Mouse (Mus musculus) myocyte (in vitro differentiated cells): Measurements from ENCODE around the gene Trim27.

Source experiments
- E2F4 ChIP-seq: IDR thresholded peaks from one replicate; pipeline ENCODE4 v1.6.1; 2011; ENCODE audit warnings: mild to moderate bottlenecking, control low read depth, moderate library complexity; ENCODE audit not compliant: insufficient read depth
- MAX ChIP-seq: IDR thresholded peaks from one replicate; pipeline ENCODE4 v1.6.1; 2011; ENCODE audit warnings: low read depth, mild to moderate bottlenecking, control low read depth
- MYOD1 ChIP-seq, 3 experiments: IDR thresholded peaks; one replicate each; pipeline ENCODE4 v1.6.1; 2011; ENCODE audit warnings: control low read depth in 2 of 3, low read depth in 2 of 3, mild to moderate bottlenecking in 2 of 3, moderate library complexity in 1 of 3; ENCODE audit not compliant: insufficient read length in 2 of 3, control insufficient read depth in 1 of 3
- MYOG ChIP-seq, 3 experiments: IDR thresholded peaks; one replicate each; pipeline ENCODE4 v1.6.1; 2011; ENCODE audit warnings: control low read depth in 2 of 3, low read depth in 2 of 3, mild to moderate bottlenecking in 2 of 3; ENCODE audit not compliant: insufficient read length in 2 of 3, control insufficient read depth in 1 of 3, insufficient read depth in 1 of 3
- POLR2A ChIP-seq: IDR thresholded peaks from one replicate; pipeline ENCODE4 v1.6.1; 2011; ENCODE audit warnings: low read depth, mild to moderate bottlenecking, control low read depth, moderate library complexity; ENCODE audit not compliant: insufficient read length
- REST ChIP-seq: IDR thresholded peaks from one replicate; pipeline ENCODE4 v1.6.1; 2011; ENCODE audit warnings: mild to moderate bottlenecking, control low read depth, moderate library complexity; ENCODE audit not compliant: insufficient read depth, insufficient read length
- TCF3 ChIP-seq: IDR thresholded peaks from one replicate; pipeline ENCODE4 v1.6.1; 2011; ENCODE audit warnings: low read depth, control low read depth; ENCODE audit not compliant: insufficient read length
- USF1 ChIP-seq: IDR thresholded peaks from one replicate; pipeline ENCODE4 v1.6.1; 2011; ENCODE audit warnings: low read depth, mild to moderate bottlenecking, control low read depth, moderate library complexity

DNA sequence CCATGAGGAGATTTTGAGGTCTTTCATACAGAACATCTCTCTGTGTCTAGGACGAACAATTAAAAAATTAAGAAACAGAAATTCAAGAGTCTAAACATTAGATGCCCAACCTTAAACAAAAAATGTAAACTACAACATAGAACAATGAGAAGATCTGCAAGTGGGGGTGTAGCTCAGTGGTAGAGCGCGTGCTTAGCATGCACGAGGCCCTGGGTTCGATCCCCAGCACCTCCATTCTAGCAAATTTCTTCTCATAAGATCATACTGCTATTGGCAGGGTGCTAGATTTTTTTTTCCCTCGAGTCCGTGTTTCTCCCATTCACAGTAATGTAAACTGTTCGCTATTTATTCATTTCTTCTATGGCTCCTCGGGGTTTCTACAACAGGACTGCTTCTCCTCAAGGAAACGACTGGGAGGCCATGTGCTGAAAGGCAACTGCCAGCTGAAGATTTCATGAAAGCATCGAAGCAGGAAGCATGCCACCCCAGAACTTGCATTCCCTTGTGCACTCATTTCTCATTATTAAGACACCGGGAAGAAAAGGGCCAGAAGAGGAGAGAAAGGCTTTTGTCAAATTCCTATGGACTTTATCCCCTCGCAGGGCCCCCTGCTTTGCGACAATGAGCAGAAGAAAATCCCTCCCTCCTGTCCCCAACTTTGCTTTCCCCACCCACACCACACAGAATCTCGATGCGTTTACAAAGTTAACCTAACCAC is 63.3 kb downstream of the Trim27 start:
- TF ChIP-seq E2F4 (no peak), POLR2A (no peak), MAX (no peak), TCF3 (no peak), MYOG (IDR thresholded peaks at IDR 0.05; ENCODE audit: control insufficient read depth in 1 of 3, insufficient read depth in 1 of 3, insufficient read length in 2 of 3, low read depth in 2 of 3) (no peak), USF1 (no peak), REST (no peak), MYOD1 (IDR thresholded peaks at IDR 0.05; ENCODE audit: control insufficient read depth in 1 of 3, insufficient read length in 2 of 3, low read depth in 2 of 3) (no peak)
